Mouse (Mus musculus) heart, embryonic 16.5 days (tissue): ENCODE measurements around the gene Angel1. TPM values are rescaled to one million over a fixed set of nuclear protein-coding genes. Genes with fewer than 3 reads are reported as not detected.

Source experiments
- ATAC-seq: fragments of 200-750 bp; cut with Nextera tagmentation; replicated peaks from 2 replicates; pipeline ENCODE4 v1.8.0; 2017; ENCODE audit warnings: moderate number of reproducible peaks; ENCODE audit not compliant: insufficient read depth, low FRiP score; ENCODE audit errors: extremely low read depth
- H3K27ac ChIP-seq: fragments of 300-500 bp; sonication (generic); 2 replicates; pipeline ENCODE4 v1.5.1; 2014; ENCODE audit warnings: mild to moderate bottlenecking, low read length, control low read depth, moderate library complexity
- H3K27me3 ChIP-seq: fragments of 300-500 bp; sonication (generic); 2 replicates; pipeline ENCODE4 v1.6.1; 2014; ENCODE audit warnings: low read length, mixed read lengths; ENCODE audit not compliant: control insufficient read depth, insufficient read depth
- H3K36me3 ChIP-seq: fragments of 300-500 bp; sonication (generic); 2 replicates; pipeline ENCODE4 v1.6.1; 2014; ENCODE audit not compliant: control insufficient read depth, insufficient read depth
- H3K4me1 ChIP-seq: fragments of 300-500 bp; sonication (generic); 2 replicates; pipeline ENCODE4 v1.6.1; 2014; ENCODE audit warnings: low read length, mixed read lengths; ENCODE audit not compliant: control insufficient read depth, insufficient read depth
- H3K4me2 ChIP-seq: fragments of 300-500 bp; sonication (generic); 2 replicates; pipeline ENCODE4 v1.6.1; 2014; ENCODE audit warnings: low read depth, mild to moderate bottlenecking, control low read depth, low read length
- H3K4me3 ChIP-seq: fragments of 300-500 bp; sonication (generic); 2 replicates; pipeline ENCODE4 v1.5.1; 2014; ENCODE audit warnings: mild to moderate bottlenecking, control low read depth, low read length
- H3K9ac ChIP-seq: fragments of 300-500 bp; sonication (generic); 2 replicates; pipeline ENCODE4 v1.6.1; 2014; ENCODE audit warnings: low read length, control low read depth
- H3K9me3 ChIP-seq: fragments of 300-500 bp; sonication (generic); replicated peaks from 2 replicates; pipeline ENCODE4 v1.6.1; 2016; ENCODE audit warnings: low read length; ENCODE audit not compliant: control insufficient read depth
- WGBS: fragments of 180-500 bp; shearing (Covaris S2); extraction: QIAGEN DNeasy Blood & Tissue Kit; methylation state at CpG from one replicate; pipeline ENCODE4 v1.1.7; 2014; 5-methylcytosine and 5-hydroxymethylcytosine counted together
- polyA plus RNA-seq: library from polyadenylated mRNA; unstranded; fragments of >200 nt; fragmentation: Nextera tagmentation; extraction: Ambion mirVana; gene quantifications from 2 replicates; pipeline ENCODE4 v1.2.1, GENCODE M21; 2015

The Angel1 gene
- polyA plus RNA-seq, 1 experiment from 2014 or later: 7.9 TPM

DNA sequence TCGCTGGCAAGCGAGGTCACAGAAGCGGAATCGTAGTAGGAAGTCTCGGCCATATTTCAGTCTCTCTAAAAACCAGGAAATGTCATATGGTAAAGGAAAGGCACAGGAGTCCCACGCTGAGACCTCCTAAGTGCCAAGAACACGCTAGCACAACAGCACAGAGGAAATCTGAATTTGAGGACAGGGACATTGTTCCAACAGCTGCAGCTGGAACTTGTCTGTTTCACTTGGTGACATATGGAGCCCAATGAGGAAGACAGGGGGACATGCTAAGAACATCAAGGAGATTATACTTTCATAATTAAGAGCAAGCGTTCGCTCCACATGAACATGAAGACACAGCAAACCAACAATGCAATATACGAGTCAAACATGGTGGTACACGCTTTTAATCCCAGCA is 9.3 kb downstream of the Angel1 start:
- WGBS: 79% methylated on average over 11 of the region's 11 CpGs
- Histone ChIP-seq H3K4me1 (peaks cover 8% of the 10 kb centered on the region), H3K4me3 (no peak overlapping the region), H3K27me3 (no peaks in the 10 kb centered on the region), H3K27ac (no peak overlapping the region), H3K4me2 (no peak overlapping the region), H3K36me3 (peaks cover 6% of the 10 kb centered on the region), H3K9me3 (no peaks in the 10 kb centered on the region), H3K9ac (no peak overlapping the region)
- ATAC-seq: no peak

GRCm38 (mm10) chr12:86715401-86715800 is 10.9 kb downstream of the Angel1 start:
- Histone ChIP-seq H3K27me3 (no peaks in the 10 kb centered on the region), H3K36me3 (peaks cover 6% of the 10 kb centered on the region), H3K27ac (no peak overlapping the region), H3K4me3 (no peak overlapping the region), H3K9me3 (no peaks in the 10 kb centered on the region), H3K4me2 (no peak overlapping the region), H3K4me1 (no peaks in the 10 kb centered on the region), H3K9ac (no peak overlapping the region)
- 44% methylated on average over 5 of the region's 5 CpGs for WGBS
- ATAC-seq: no peak

GRCm38 (mm10) chr12:86714026-86714425 is 12.2 kb downstream of the Angel1 start:
- no peak for ATAC-seq
- WGBS: 61% methylated on average over 5 of the region's 5 CpGs
- H3K9ac ChIP-seq: no peak overlapping the region

DNA sequence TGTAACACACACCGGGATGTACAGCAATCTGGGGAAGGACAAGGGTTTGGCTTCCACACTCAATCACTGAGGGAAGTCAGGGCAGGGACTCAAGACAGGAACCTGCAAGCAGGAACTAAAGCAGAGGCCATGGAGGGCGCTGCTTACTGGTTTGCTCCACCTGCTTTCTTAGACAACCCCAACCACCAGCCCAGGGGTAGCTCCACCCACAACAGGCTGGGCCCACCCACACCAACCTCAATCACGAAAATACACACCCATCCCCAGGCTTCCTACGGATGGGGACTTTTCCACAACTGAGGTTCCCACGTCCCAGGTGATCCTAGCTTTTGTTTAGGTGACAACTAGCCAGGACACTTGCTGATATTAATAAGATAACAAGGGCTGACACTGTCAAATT is 20.4 kb downstream of the Angel1 start:
- H3K36me3 ChIP-seq: peaks cover 7% of the 10 kb centered on the region
- H3K4me1 ChIP-seq: no peaks in the 10 kb centered on the region
- H3K4me3 ChIP-seq: no peak overlapping the region
- ATAC-seq: no peak
- H3K9ac ChIP-seq: no peak overlapping the region
- H3K27ac ChIP-seq: no peak overlapping the region
- 82% methylated on average over 5 of the region's 5 CpGs for WGBS
- no peaks in the 10 kb centered on the region for H3K9me3 ChIP-seq
- H3K27me3 ChIP-seq: no peaks in the 10 kb centered on the region
- no peak overlapping the region for H3K4me2 ChIP-seq

More at GRCm38 (mm10) chr12:86714026-86714425, 12.2 kb downstream of the Angel1 start:
- Histone ChIP-seq H3K9me3 (no peaks in the 10 kb centered on the region), H3K27me3 (no peaks in the 10 kb centered on the region), H3K4me3 (no peak overlapping the region), H3K27ac (no peak overlapping the region), H3K4me1 (no peaks in the 10 kb centered on the region), H3K4me2 (no peak overlapping the region), H3K36me3 (peaks cover 2% of the 10 kb centered on the region; the same call in 1 of the 2 replicates)

GRCm38 (mm10) chr12:86702690-86703089 is 23.6 kb downstream of the Angel1 start:
- H3K27ac ChIP-seq: no peak overlapping the region
- no peaks in the 10 kb centered on the region for H3K27me3 ChIP-seq
- 94% methylated on average over 3 of the region's 3 CpGs for WGBS
- H3K9ac ChIP-seq: no peak overlapping the region
- no peak overlapping the region for H3K4me2 ChIP-seq
- no peaks in the 10 kb centered on the region for H3K9me3 ChIP-seq
- H3K4me3 ChIP-seq: no peak overlapping the region
- peaks cover 7% of the 10 kb centered on the region for H3K36me3 ChIP-seq
- no peaks in the 10 kb centered on the region for H3K4me1 ChIP-seq
- ATAC-seq: no peak

GRCm38 (mm10) chr12:86701491-86701890 is 24.8 kb downstream of the Angel1 start:
- Histone ChIP-seq H3K4me2 (no peak overlapping the region), H3K4me3 (no peak overlapping the region), H3K4me1 (no peaks in the 10 kb centered on the region), H3K9me3 (peaks cover 6% of the 10 kb centered on the region; the same call in 1 of the 2 replicates), H3K27me3 (no peaks in the 10 kb centered on the region), H3K27ac (no peak overlapping the region), H3K9ac (no peak overlapping the region), H3K36me3 (peaks cover 7% of the 10 kb centered on the region)
- no peak; the same call in 1 of the 2 replicates for ATAC-seq
- 90% methylated on average over 4 of the region's 4 CpGs for WGBS

GRCm38 (mm10) chr12:86700927-86701310 is 25.3 kb downstream of the Angel1 start:
- H3K4me3 ChIP-seq: no peak overlapping the region
- no peak overlapping the region for H3K27ac ChIP-seq
- H3K4me1 ChIP-seq: no peaks in the 10 kb centered on the region
- H3K36me3 ChIP-seq: peaks cover 7% of the 10 kb centered on the region
- WGBS: 74% methylated on average over 4 of the region's 4 CpGs
- no peaks in the 10 kb centered on the region for H3K27me3 ChIP-seq
- no peak for ATAC-seq
- no peak overlapping the region for H3K4me2 ChIP-seq
- H3K9ac ChIP-seq: no peak overlapping the region
- H3K9me3 ChIP-seq: peaks cover 6% of the 10 kb centered on the region; the same call in 1 of the 2 replicates

DNA sequence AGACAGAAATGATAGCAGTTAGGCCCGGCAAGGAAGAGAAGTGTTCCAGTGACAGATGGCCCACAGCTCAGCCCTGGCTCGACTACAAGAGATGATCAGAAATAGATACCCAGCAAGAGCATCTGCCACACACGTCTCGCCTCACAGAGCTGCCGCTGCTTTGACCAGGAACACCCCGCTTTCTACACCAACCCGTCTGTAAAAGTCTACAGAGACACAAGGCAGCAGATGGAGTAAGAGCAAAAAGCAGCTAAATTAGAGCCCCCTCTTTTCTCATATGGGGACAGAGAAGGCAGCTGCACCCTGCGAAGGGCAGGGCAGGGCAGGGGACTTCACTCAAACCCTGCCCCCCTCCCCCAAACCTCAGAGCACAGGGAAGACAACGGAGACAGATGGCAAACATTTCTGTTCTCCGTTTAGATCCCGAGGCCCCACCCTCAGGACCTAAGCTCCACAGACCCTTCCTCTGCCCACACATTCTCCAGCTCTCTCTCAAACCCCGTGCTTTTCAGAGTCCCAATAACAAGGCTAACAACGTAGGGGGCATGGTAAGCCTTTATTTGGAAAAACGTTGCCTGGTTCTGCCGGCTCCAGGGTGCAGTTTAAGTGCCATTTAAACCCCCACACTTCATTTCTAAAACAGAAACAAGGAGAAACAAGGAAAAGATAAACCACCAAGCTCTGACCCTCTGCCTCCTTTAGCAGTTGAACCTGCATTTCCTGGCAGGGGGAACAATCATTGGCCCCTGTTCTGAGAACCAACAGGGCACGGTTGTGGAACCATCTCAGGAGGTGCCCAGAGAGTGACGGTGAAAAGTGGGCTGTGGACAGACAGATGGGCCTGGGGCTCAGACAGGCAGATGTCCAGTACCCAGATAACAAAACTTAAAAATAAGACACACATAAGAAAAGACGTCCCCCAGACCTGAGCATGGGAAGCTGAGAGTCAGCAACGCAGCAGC is 26.0 kb downstream of the Angel1 start:
- Histone ChIP-seq H3K27me3 (no peaks in the 10 kb centered on the region), H3K9me3 (peaks cover 6% of the 10 kb centered on the region; the same call in 1 of the 2 replicates), H3K4me3 (no peak overlapping the region), H3K36me3 (peaks cover 7% of the 10 kb centered on the region), H3K27ac (no peak overlapping the region), H3K4me2 (no peak overlapping the region), H3K9ac (no peak overlapping the region), H3K4me1 (no peaks in the 10 kb centered on the region)
- no peak for ATAC-seq
- WGBS: 34% methylated on average over 19 of the region's 19 CpGs

- H3K4me3 ChIP-seq: no peak overlapping the region
- ATAC-seq: no peak
- H3K9me3 ChIP-seq: peaks cover 6% of the 10 kb centered on the region; the same call in 1 of the 2 replicates
- H3K4me2 ChIP-seq: no peak overlapping the region
- H3K9ac ChIP-seq: no peak overlapping the region
- H3K27ac ChIP-seq: no peak overlapping the region
- no peaks in the 10 kb centered on the region for H3K36me3 ChIP-seq
- H3K27me3 ChIP-seq: no peaks in the 10 kb centered on the region
- 0 out of 2 replicates have a peak, but pooled peaks cover 2% of the 10 kb centered on the region for H3K4me1 ChIP-seq
Measured at GRCm38 (mm10) chr12:86698537-86698936, 27.7 kb downstream of the Angel1 start.
